Mouse (Mus musculus) skeletal muscle tissue, postnatal 0 days (tissue): ENCODE data around the gene Acot7. TPM values are rescaled to one million over a fixed set of nuclear protein-coding genes. Genes with fewer than 3 reads are reported as not detected.

Source experiments
- polyA plus RNA-seq: library from polyadenylated mRNA; unstranded; fragments of >200 nt; fragmentation: Nextera tagmentation; extraction: Ambion mirVana; gene quantifications from 2 replicates; pipeline ENCODE4 v1.2.1, GENCODE M21; 2015

The Acot7 gene
- 21.3 and 23.8 TPM in 2 replicates for polyA plus RNA-seq

DNA sequence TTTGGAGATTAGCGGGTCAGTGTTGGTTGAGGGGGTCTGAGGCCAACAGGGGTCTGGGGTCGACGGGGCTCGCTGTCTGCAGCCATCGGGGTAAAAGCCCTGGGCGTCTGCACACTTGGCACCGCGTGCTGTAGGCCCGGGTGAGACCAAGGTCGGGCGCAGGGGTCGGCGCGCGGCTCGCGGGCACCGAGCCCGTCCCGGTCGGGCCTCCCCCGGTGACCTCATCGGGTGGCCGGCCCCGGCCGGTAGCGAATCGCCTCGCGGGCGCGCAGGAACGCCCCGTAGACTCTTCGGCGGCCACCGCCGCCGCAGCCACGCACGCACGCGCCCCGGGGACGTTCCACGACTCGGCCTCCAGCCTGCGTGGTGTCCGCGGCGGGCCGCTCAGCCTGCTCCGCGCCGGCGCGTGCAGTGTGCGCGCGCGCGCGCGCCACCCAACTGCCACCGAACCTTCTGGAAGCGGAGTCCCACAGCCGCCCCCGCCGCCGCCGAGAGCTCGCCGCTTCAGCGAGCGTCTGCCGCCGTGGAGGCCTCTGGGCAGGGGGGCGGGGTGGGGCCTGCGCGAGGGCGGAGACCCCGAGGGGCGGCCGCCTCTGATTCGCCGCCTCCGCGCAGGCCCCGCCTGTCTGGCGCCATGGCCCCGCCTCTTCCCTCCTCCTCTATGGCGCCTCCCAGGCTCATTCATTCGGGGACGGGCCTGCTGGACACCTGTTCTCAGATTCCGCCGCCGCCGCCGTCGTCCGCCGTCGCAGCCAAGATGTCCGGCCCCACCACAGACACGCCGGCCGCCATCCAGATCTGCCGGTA, at the start of gene Acot7:
Gene Acot7, plus strand, starts transcription at position 598 of the 807 bp plus-strand sequence.

DNA sequence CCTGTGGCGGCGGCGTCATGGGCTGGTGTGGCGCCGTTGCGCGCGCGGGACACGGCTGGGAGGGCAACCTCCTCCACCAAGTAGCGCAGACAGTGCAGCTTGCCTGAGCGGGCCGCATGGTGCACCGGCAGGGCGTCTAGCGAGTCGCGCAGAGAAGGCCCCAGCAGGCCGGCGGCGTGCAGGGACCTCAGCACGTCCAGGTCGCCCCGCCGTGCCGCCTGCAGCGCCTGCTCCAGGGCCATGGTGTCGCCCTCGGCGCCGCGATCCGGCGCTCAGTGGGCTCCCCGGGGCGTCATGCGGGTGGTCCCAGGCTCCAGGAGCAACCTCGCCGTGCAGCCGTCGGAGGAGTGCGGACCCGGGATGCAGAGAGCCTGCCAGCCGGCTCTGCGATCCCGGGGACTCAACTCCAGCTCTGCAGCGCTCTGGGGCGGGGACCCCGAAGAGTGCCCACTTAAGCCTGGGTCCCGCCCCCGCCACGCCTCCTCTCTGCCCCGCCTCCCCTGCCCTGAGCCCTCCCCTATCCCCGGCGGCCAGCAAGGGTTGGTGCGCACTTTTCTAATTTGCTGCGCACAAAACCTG, 25.9 kb upstream of the Acot7 start, which contains the start of gene Espn:
Gene Espn, minus strand, starts transcription at position 406 of the 579 bp plus-strand sequence.

DNA sequence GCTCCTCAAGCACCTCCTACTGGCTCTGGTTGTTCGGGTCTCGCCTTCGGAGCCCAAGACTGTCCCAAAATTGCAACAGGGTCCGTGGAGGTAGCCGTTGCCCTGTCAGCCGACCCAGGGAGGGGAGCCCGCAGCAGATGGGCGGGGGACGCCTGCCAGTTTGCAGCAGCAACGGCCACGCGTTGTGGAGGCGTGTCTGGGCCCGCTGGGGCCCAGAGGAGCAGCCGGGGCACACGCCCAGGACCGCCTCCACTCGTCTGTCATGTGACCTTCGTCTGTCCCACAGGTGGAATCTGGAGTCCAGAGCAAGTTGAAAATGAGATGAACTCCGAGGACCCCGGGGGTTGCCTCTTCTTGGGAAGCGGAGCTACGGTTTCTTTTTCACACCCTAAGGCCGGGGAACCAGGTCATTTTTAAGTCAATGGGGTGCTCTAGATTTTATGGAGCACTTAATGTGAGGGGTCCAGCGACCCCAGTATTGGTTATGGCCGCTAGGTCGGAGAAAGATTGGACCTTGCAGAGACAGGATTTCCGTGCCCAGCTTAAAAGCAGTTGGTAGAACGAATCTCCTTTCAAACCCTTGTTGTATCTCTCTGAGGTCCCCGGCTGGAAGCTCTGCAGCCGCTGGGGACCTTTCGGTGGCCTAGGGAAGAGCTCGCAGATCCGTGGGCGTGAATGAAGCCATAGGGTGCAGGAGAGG, 19.2 kb upstream of the Acot7 start, which contains the start of gene Hes2:
Gene Hes2, plus strand, starts transcription at position 283 of the 700 bp plus-strand sequence.

DNA sequence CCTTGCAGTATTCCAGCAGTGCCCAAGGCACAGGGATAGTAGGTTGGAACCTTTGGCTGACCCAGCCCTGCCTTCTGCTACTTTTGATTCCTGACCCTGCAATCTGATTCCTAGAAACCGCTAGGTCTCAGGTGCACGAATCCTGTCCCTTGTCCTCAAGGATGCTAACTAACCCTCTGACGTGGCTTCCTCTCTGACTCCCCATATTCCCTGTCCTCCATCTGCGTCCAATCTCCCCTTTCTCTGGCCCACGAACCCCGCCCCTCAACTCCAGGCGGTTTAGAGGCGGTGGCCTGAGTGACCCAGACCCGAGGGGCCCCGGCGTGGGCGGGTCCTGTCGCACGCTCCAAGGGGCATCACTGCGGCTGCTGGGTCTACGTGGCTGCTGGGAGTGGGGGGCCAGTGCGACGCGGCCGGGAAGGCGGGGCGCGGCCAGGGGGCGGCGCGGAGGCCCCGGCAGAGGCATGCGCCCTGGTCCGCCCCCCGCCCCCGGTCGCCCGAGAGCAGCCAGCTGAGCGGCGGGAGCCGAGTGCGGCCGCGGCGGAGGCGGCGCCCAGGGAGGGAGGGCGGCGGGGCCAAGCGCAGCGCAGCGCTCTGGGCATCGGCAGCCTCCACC, 95.8 kb downstream of the Acot7 start, which contains the start of gene Gpr153:
Gene Gpr153, plus strand, starts transcription at position 612 of the 616 bp plus-strand sequence.

DNA sequence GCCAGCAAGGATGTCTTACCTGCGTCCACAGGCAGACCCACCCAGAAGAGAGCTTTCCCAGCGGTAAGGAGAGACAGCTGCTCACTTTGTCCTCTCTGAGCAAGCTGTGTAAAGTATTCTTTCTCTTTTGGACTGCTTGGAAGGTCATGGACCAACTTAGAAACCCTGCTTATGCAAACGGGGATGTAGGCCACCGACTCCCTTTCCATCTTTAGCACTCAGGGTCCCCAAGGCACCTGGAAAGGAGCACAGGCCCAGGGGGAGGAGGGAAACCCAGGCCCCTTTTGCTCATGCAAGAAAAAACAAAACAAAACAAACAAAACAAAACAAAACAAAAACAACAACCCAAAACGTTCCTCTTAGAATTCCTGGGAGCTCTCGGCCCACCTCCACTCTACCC, 113.6 kb downstream of the Acot7 start, which contains the start of gene Hes3:
Gene Hes3, minus strand, starts transcription at position 101 of the 400 bp plus-strand sequence.

GRCm38 (mm10) chr4:152296874-152297861, 119.2 kb downstream of the Acot7 start, which contains the start of gene Icmt:
Gene Icmt (plus strand): TSS chr4:152297227.

DNA sequence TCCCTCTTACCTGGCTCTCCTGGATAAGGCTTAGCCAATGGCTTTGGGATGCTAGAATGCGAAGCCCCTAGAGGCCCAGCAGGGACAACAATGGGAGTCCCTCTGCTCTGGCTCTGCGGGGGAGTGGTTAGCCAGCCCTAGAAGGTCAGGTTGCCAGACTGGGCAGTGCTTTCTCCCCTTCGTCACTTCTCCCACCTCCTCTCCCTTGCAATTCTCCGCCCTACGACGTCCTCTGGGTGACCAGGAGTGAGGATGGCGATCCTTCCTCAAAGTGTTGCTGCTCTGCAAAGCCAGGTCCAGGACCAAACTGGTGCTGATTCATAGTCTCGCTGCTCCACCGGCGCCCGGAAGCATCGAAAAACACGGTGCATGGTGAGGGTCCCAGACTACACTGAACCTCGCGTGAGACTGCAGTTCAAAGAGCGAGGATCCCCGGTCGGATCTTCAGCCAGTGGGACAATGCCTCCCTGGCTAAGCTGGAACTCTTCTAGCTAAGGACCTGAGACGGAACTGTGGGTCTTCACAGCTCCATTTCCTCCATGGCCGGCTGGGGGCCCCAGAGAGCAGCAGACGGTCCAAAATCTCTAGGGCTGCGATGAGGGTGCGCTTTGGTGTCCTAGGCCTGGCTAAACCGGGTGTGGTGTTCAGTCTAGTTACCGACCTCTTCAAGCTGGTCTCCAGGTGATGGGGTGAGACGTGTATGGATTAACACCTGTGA, 140.7 kb downstream of the Acot7 start, which contains the start of gene Rnf207:
Gene Rnf207, minus strand, starts transcription at position 477 of the 718 bp plus-strand sequence.

Other genes starting within 250 kb of the Acot7 start
- 39.6 and 40.2 TPM in 2 replicates for gene Dnajc11, start 244.4 kb upstream of the Acot7 start, polyA plus RNA-seq
- gene Thap3, start 189.1 kb upstream of the Acot7 start, polyA plus RNA-seq = 64.5 and 70.0 TPM in 2 replicates
- 13.1 and 13.8 TPM in 2 replicates for gene Phf13, start 181.9 kb upstream of the Acot7 start, polyA plus RNA-seq
- 30.0 and 33.1 TPM in 2 replicates for gene Klhl21, start 169.3 kb upstream of the Acot7 start, polyA plus RNA-seq
- 5.7 and 7.2 TPM in 2 replicates for gene Zbtb48, start 150.5 kb upstream of the Acot7 start, polyA plus RNA-seq
- 3.2 and 4.5 TPM in 2 replicates for gene Tas1r1, start 139.6 kb upstream of the Acot7 start, polyA plus RNA-seq
- gene Nol9, start 138.8 kb upstream of the Acot7 start, polyA plus RNA-seq = 8.6 and 8.7 TPM in 2 replicates
- 9.2 and 10.1 TPM in 2 replicates for gene Plekhg5, start 105.6 kb upstream of the Acot7 start, polyA plus RNA-seq
- gene Tnfrsf25, start 62.2 kb upstream of the Acot7 start, polyA plus RNA-seq = 0.28 and 0.49 TPM in 2 replicates
- 1.1 TPM in 2 replicates for gene Espn, start 25.8 kb upstream of the Acot7 start, polyA plus RNA-seq
- gene Hes2, start 19.3 kb upstream of the Acot7 start, polyA plus RNA-seq = not detected in 2 replicates
- 8.8 and 11.8 TPM in 2 replicates for gene Gpr153, start 96.1 kb downstream of the Acot7 start, polyA plus RNA-seq
- not detected in 2 replicates for gene Hes3, start 113.5 kb downstream of the Acot7 start, polyA plus RNA-seq
- gene Icmt, start 119.1 kb downstream of the Acot7 start, polyA plus RNA-seq = 8.0 and 10.4 TPM in 2 replicates
- gene Rnf207, start 140.9 kb downstream of the Acot7 start, polyA plus RNA-seq = 0.17 TPM in 1 of 2 replicates, not detected in the other
- 252 and 255 TPM in 2 replicates for gene Rpl22, start 147.6 kb downstream of the Acot7 start, polyA plus RNA-seq
- gene Chd5, start 160.5 kb downstream of the Acot7 start, polyA plus RNA-seq = 0.04 TPM in 1 of 2 replicates, not detected in the other